In genomic region chr5:122258027-122258741, GRCm38 (mm10) we compare ENCODE assay signal across 21 mouse cellular contexts. TPM values are rescaled to one million over a fixed set of nuclear protein-coding genes. Genes with fewer than 3 reads are reported as not detected.
A peak's percentile ranks its signal among the peaks of the same experiment; 100 is the strongest.
DNase-seq lines count a peak whose midpoint lies in the region; ATAC-seq and TF ChIP-seq lines count a peak whose summit lies in the region.
"Had no signal": no experiment of that assay in that cellular context is flagged by ENCODE, and none has a peak within 500 bp of the region (broad histone marks: within the 10 kb centered on the region; RNA-seq: fewer than 3 reads in every experiment).

No protein-coding gene starts in this region.

- no peak for DNase-seq in layer of hippocampus, adult 2 months (ENCODE audit: low spot score in 2 of 2)
- DNase-seq in layer of hippocampus, adult 9-10 months (ENCODE audit: low spot score), result no peak
- no peak for DNase-seq in thymus, adult 2 months
- DNase-seq in thymus, postnatal 36 days, result no peak
- no peak for DNase-seq in ovary, postnatal 36 days (ENCODE audit: low spot score)
- DNase-seq in kidney, postnatal 36 days, result no peak
- no peak for DNase-seq in adrenal gland, postnatal 10 days
- DNase-seq: adrenal gland, adult 2 months; cerebellum, adult 11 months; cerebellum, postnatal 36 days; gastrocnemius, postnatal 10 days; heart, postnatal 14 days; kidney, adult 11 months; kidney, postnatal 10 days; layer of hippocampus, adult 9-11 months; liver, embryonic 13.5 days; lung, postnatal 14 days had no signal

- H3K27me3 ChIP-seq in thymus, adult 2 months (ENCODE audit: control insufficient read depth, insufficient read depth, low read length), result no peaks in the 10 kb centered on the region
- H3K27me3 ChIP-seq: hindbrain, embryonic 13.5 days; liver, embryonic 13.5 days; midbrain, embryonic 12.5 days had no signal

- TF ChIP-seq CTCF in layer of hippocampus, adult 2 months (conservative IDR thresholded peaks at IDR 0.05), result no peak
- no peak for TF ChIP-seq CTCF in thymus, adult 2 months (IDR thresholded peaks at IDR 0.05; ENCODE audit: borderline replicate concordance, control insufficient read depth, extremely low read depth, insufficient read depth, low read length, poor library complexity)

- 14% methylated on average over 6 of the region's 6 CpGs for WGBS in thymus, adult 2 months

- no peak for TF ChIP-seq POLR2A in thymus, adult 2 months (IDR thresholded peaks at IDR 0.05; ENCODE audit: control insufficient read depth, extremely low read depth, insufficient read depth, low read length, poor library complexity)

- no peak overlapping the region for H3K4me3 ChIP-seq in layer of hippocampus, adult 2 months
- H3K4me3 ChIP-seq in thymus, adult 2 months (ENCODE audit: control insufficient read depth, insufficient read depth, low read length), result no peak overlapping the region
- H3K4me3 ChIP-seq: erythroblast, embryonic 14.5 days; hindbrain, embryonic 13.5 days; liver, embryonic 13.5 days; midbrain, embryonic 12.5 days had no signal

- peaks cover 17% of the 10 kb centered on the region for H3K4me1 ChIP-seq in thymus, adult 2 months (replicated peaks; ENCODE audit: control insufficient read depth, insufficient read depth, low read length)

- peak overlapping the region; percentile 36; the same call in 1 of the 2 replicates for H3K27ac ChIP-seq in layer of hippocampus, adult 2 months
- H3K27ac ChIP-seq in thymus, adult 2 months (ENCODE audit: control insufficient read depth, insufficient read depth, low read length), result peak overlapping the region; percentile 44; the same call in 1 of the 2 replicates
- H3K27ac ChIP-seq: hindbrain, embryonic 13.5 days; liver, embryonic 13.5 days; midbrain, embryonic 12.5 days had no signal

- ATAC-seq in granulocyte monocyte progenitor cell, adult 5-6 weeks (replicated peaks; ENCODE audit: poor library complexity, severe bottlenecking), result peak; percentile 30; the same call in 1 of the 2 replicates

- 0 out of 2 replicates have a peak, but pooled peaks cover 4% of the 10 kb centered on the region for H3K36me3 ChIP-seq in thymus, adult 2 months (ENCODE audit: control insufficient read depth, insufficient read depth, low read length)

RNA-seq across cellular contexts. Expression of gene Tctn1, which starts 6.1 kb away (rescaled TPM):
- total RNA-seq in layer of hippocampus, adult 2 months (2021), result 10 to 100 TPM; 15.2 TPM
- 41.4 and 45.0 TPM in 2 replicates for polyA plus RNA-seq in thymus, adult 2 months (2012; rRNA removed)
- 7.2 and 9.3 TPM in 2 replicates for total RNA-seq in granulocyte monocyte progenitor cell, adult 5-6 weeks (2014; fragmentation: Nextera tagmentation)
- 1.8 and 4.3 TPM in 2 replicates for total RNA-seq in granulocyte monocyte progenitor cell, adult 5-6 weeks (2017)
- 10 to 100 TPM; 11.1 to 13.5 TPM for total RNA-seq in adrenal gland, postnatal 10 days (2021)

RNA-seq across cellular contexts. Expression of gene Pptc7, which starts 26.0 kb away (rescaled TPM):
- total RNA-seq in layer of hippocampus, adult 2 months (2021), result 10 to 100 TPM; 39.8 to 41.1 TPM
- polyA plus RNA-seq in thymus, adult 2 months (2012; rRNA removed), result 72.4 and 78.8 TPM in 2 replicates
- 12.0 and 14.8 TPM in 2 replicates for total RNA-seq in granulocyte monocyte progenitor cell, adult 5-6 weeks (2014; fragmentation: Nextera tagmentation)
- total RNA-seq in granulocyte monocyte progenitor cell, adult 5-6 weeks (2017), result 17.2 TPM in 2 replicates
- 10 to 100 TPM; 36.7 to 49.2 TPM for total RNA-seq in adrenal gland, postnatal 10 days (2021)

RNA-seq across cellular contexts. Expression of gene Hvcn1, which starts 51.6 kb away (rescaled TPM):
- total RNA-seq in layer of hippocampus, adult 2 months (2021), result 1 to 10 TPM; 2.6 to 3.0 TPM
- polyA plus RNA-seq in thymus, adult 2 months (2012; rRNA removed), result 43.9 and 49.9 TPM in 2 replicates
- 53.8 and 59.5 TPM in 2 replicates for total RNA-seq in granulocyte monocyte progenitor cell, adult 5-6 weeks (2014; fragmentation: Nextera tagmentation)
- 66.8 and 84.3 TPM in 2 replicates for total RNA-seq in granulocyte monocyte progenitor cell, adult 5-6 weeks (2017)
- total RNA-seq in adrenal gland, postnatal 10 days (2021), result 1 to 10 TPM; 5.8 to 6.6 TPM

Comparison
In these comparisons a context has a peak if more than half of its experiments do, and no peak if none do; other contexts are left out.
1. RNA of gene Hvcn1, which starts 51.6 kb away (total RNA-seq): 53.8 to 84.3 TPM in granulocyte monocyte progenitor cell, adult 5-6 weeks; 5.8 to 6.6 TPM in adrenal gland, postnatal 10 days and 2.6 to 3.0 TPM in layer of hippocampus, adult 2 months; every median in the first group is over 4 times any median in the second.